Mouse (Mus musculus) intestine, embryonic 14.5 days (tissue): Measurements from ENCODE around the gene Ccdc9. TPM values are rescaled to one million over a fixed set of nuclear protein-coding genes. Genes with fewer than 3 reads are reported as not detected.

Experiments
- ATAC-seq: fragments of 200-750 bp; cut with Nextera tagmentation; replicated peaks from 2 replicates; pipeline ENCODE4 v1.8.0; 2017; ENCODE audit warnings: low read depth, moderate number of reproducible peaks, moderate TSS enrichment, moderate library complexity; ENCODE audit not compliant: low FRiP score, low TSS enrichment
- DNase-seq: peaks from one replicate; pipeline ENCODE4 v3.0.0-alpha.2; 2018; ENCODE audit warnings: low spot score
- H3K27ac ChIP-seq: fragments of 300-500 bp; sonication (generic); 2 replicates; pipeline ENCODE4 v1.5.1; 2014; ENCODE audit warnings: low read depth, mild to moderate bottlenecking, control low read depth
- H3K27me3 ChIP-seq: fragments of 300-500 bp; sonication (generic); replicated peaks from 2 replicates; pipeline ENCODE4 v1.6.1; 2014; ENCODE audit warnings: low read length, control low read depth; ENCODE audit not compliant: control insufficient read depth, insufficient read depth
- H3K36me3 ChIP-seq: fragments of 300-500 bp; sonication (generic); 2 replicates; pipeline ENCODE4 v1.6.1; 2014; ENCODE audit warnings: low read length, control low read depth; ENCODE audit not compliant: control insufficient read depth, insufficient read depth
- H3K4me1 ChIP-seq: fragments of 300-500 bp; sonication (generic); replicated peaks from 2 replicates; pipeline ENCODE4 v1.6.1; 2014; ENCODE audit warnings: low read length, control low read depth, mixed read lengths; ENCODE audit not compliant: control insufficient read depth, insufficient read depth
- H3K4me2 ChIP-seq: fragments of 300-500 bp; sonication (generic); 2 replicates; pipeline ENCODE4 v1.6.1; 2014; ENCODE audit warnings: low read length
- H3K4me3 ChIP-seq: fragments of 300-500 bp; sonication (generic); 2 replicates; pipeline ENCODE4 v1.5.1; 2014; ENCODE audit warnings: low read depth, low read length, control low read depth, mixed read lengths
- H3K9ac ChIP-seq: fragments of 300-500 bp; sonication (generic); 2 replicates; pipeline ENCODE4 v1.6.1; 2014; ENCODE audit warnings: mild to moderate bottlenecking, low read length
- H3K9me3 ChIP-seq: fragments of 300-500 bp; sonication (generic); 2 replicates; pipeline ENCODE4 v1.6.1; 2016; ENCODE audit warnings: low read length, control low read depth; ENCODE audit not compliant: control insufficient read depth
- WGBS: fragments of 180-500 bp; shearing (Covaris S2); extraction: QIAGEN DNeasy Blood & Tissue Kit; methylation state at CpG from one replicate; pipeline ENCODE4 v1.1.7; 2014; 5-methylcytosine and 5-hydroxymethylcytosine counted together
- polyA plus RNA-seq: library from polyadenylated mRNA; unstranded; fragments of >200 nt; fragmentation: Nextera tagmentation; extraction: Ambion mirVana; gene quantifications from 2 replicates; pipeline ENCODE4 v1.2.1, GENCODE M21; 2014

The Ccdc9 gene
- polyA plus RNA-seq, 1 experiment from 2014 or later: 19.0 TPM

DNA sequence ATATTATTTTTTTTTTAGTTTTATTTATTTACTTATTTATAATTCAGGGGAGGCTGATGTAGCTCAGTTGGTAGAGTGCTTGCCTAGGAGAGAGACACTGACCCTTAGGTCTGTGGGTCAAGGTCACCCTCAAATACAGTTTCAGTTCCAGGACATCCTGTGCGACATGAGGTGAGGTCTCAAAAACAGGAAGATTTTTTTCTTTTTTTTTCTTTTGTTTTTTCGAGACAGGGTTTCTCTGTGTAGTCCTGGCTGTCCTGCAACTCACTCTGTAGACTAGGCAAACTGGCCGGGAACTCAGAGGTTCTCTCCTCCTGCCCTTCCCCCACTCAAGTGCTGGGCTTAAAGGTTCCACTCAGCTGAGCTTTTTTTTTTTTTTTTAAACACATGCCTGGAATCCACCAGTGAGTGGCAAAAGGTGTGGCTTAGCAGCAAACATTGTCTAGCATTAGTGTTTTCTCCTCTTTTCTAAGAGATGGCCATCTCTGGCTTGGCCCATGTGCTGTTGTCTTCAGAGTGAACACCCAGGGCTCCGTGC lies 28.7 kb upstream of the Ccdc9 start:
- WGBS: 55% methylated on average over 4 of the region's 4 CpGs
- no peak for DNase-seq
- no peaks in the 10 kb centered on the region for H3K9me3 ChIP-seq
- H3K4me2 ChIP-seq: no peak overlapping the region
- no peak overlapping the region for H3K27ac ChIP-seq
- H3K4me3 ChIP-seq: no peak overlapping the region
- H3K4me1 ChIP-seq: peaks cover 26% of the 10 kb centered on the region
- no peaks in the 10 kb centered on the region for H3K27me3 ChIP-seq
- no peak for ATAC-seq
- H3K9ac ChIP-seq: no peak overlapping the region
- no peaks in the 10 kb centered on the region for H3K36me3 ChIP-seq

DNA sequence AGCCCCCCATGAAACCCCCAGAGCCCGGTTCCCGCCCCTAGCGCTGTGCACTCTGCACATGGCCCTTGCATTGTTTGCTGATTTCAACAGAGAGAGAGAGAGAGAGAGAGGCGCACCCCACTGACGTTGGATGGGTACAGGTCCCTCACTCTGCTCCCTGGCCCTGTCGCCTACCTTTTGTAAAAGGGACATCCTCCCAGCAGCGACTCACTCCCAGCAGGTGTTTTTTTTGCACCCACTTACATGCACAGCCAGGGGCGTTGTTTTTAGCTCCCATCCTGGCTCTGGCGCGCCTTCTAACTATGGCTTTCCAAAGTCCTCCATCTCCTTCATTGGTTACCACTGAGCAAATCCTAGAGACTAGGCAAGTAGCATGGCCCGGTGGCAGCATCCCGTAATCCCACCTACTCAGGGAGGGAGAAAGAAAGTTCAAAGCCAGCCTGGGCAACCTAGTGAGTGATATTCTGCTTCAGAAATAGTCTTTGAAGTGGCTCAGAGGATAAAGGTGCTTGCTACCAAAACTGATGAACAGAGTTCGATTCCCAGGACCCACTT lies 27.7 kb upstream of the Ccdc9 start:
- H3K27ac ChIP-seq: peak overlapping the region; percentile 93
- H3K27me3 ChIP-seq: no peaks in the 10 kb centered on the region
- H3K9ac ChIP-seq: peak overlapping the region; percentile 75
- DNase-seq (no peak), ATAC-seq (no peak; the same call in 1 of the 2 replicates)
- H3K9me3 ChIP-seq: no peaks in the 10 kb centered on the region
- H3K4me2 ChIP-seq: peak overlapping the region; percentile 95
- peak overlapping the region; percentile 62 for H3K4me3 ChIP-seq
- H3K36me3 ChIP-seq: no peaks in the 10 kb centered on the region
- WGBS: 11% methylated on average over 13 of the region's 13 CpGs
- peaks cover 29% of the 10 kb centered on the region for H3K4me1 ChIP-seq

DNA sequence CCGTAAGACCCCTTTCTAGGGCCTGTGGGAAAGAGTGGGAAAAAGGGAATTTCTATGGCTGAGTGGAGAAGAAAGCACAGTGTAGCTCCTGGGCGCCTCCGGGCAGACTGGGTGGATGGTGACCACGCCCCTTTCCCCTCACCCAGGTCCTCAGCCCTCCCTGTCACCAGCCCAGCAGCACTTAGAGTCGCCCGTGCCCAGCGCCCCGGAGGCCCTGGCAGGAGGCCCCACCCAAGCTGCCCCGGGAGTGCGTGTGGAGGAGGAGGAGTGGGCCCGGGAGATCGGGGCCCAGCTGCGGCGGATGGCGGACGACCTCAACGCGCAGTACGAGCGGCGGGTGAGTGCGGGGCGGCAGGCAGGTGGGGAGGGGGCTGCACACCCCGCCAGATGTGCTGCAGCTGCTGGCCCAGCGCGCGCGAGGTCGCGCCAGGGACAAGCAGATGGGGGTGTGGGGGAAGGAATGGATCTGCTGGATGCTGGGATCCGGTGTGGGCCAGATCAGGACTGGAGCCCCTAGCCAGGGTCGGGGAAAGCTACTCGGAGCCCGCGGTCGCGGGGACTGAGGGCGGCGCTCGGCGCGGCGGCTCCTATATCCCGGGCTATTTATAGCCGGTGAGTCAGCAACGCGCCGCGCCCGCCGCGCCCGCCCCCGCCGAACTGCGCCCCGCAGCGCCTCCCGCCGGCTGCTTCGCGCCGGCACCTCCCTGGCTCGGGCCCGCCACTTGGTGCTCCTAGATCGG lies 27.1 kb upstream of the Ccdc9 start:
- peaks cover 29% of the 10 kb centered on the region for H3K4me1 ChIP-seq
- peak overlapping the region; percentile 62 for H3K4me3 ChIP-seq
- peak overlapping the region; percentile 75 for H3K9ac ChIP-seq
- ATAC-seq (peak; percentile 70), DNase-seq (peak; percentile 91)
- WGBS: under 1% methylated on average over 57 of the region's 66 CpGs
- peak overlapping the region; percentile 95 for H3K4me2 ChIP-seq
- H3K36me3 ChIP-seq: no peaks in the 10 kb centered on the region
- H3K9me3 ChIP-seq: no peaks in the 10 kb centered on the region
- no peaks in the 10 kb centered on the region for H3K27me3 ChIP-seq
- H3K27ac ChIP-seq: peak overlapping the region; percentile 93

DNA sequence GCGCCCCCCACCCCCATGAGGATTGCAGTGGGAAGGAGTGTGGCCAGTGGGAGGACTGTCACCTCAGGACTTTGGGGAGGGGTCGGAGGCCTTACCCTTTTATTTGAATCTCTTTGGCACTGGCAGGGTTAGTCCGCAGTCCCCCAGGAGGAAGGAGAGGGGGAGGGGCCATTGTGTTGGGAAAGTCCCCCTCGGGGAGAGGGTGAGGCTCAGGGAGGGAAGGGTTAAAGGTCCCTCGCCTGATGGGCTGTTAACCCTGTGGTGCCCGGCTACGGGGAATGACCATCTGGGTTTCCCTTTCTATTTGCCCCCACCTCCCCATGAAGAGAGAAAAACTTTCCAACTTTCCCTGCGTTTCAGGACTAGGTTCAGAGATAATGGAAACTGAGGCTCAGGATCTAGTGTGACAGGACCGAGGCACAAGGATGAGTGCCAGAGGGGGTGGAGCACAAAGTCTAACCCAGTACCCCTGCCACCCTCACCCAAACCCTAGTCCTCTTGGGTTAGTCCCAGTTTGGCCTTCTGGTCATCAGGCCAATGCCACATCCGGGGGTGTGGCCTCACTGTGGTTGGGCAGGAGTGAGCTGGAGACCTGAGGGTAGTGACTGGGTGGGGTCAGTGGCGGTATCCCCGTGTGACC lies 26.2 kb upstream of the Ccdc9 start:
- peak; percentile 84 for DNase-seq

DNA sequence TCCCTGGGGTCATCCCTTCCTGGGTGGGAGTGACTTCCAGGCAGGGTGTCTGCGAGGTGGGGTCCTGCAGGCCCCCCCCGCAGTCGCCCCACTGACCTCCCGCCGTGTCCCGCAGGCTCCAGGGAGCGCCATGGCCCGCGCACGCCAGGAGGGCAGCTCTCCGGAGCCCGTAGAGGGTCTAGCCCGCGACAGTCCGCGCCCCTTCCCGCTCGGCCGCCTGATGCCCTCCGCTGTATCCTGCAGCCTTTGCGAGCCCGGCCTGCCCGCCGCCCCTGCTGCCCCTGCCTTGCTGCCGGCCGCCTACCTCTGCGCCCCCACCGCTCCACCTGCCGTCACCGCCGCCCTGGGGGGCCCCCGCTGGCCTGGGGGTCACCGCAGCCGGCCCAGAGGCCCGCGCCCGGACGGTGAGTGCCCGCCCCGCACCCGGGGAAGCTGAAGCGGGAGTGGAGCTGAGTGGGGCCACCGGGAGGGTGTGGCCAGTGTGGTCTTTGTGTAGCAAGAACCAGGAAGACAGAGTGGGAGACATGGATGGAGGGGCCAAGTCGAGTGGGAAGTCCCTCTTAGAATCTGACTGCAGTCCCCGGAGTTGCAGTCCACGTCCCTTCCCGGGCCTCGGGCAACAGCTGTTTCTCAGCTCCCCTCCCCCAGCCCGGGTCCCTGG lies 25.5 kb upstream of the Ccdc9 start:
- Histone ChIP-seq H3K4me2 (peak overlapping the region; percentile 95), H3K9me3 (no peaks in the 10 kb centered on the region), H3K4me3 (peak overlapping the region; percentile 62), H3K36me3 (no peaks in the 10 kb centered on the region), H3K27me3 (no peaks in the 10 kb centered on the region), H3K4me1 (peaks cover 29% of the 10 kb centered on the region), H3K9ac (peak overlapping the region; percentile 69), H3K27ac (peak overlapping the region; percentile 93)
- under 1% methylated on average over 49 of the region's 49 CpGs for WGBS
- DNase-seq (peak; percentile 81), ATAC-seq (no peak)

More for the DNA sequence above, 26.2 kb upstream of the Ccdc9 start:
- Histone ChIP-seq H3K9me3 (no peaks in the 10 kb centered on the region), H3K27ac (peak overlapping the region; percentile 93), H3K9ac (peak overlapping the region; percentile 69), H3K36me3 (no peaks in the 10 kb centered on the region), H3K4me2 (peak overlapping the region; percentile 95), H3K4me1 (peaks cover 29% of the 10 kb centered on the region), H3K27me3 (no peaks in the 10 kb centered on the region), H3K4me3 (peak overlapping the region; percentile 62)
- WGBS: 0% methylated on average over 11 of the region's 12 CpGs
- peak; percentile 24; the same call in 1 of the 2 replicates for ATAC-seq

DNA sequence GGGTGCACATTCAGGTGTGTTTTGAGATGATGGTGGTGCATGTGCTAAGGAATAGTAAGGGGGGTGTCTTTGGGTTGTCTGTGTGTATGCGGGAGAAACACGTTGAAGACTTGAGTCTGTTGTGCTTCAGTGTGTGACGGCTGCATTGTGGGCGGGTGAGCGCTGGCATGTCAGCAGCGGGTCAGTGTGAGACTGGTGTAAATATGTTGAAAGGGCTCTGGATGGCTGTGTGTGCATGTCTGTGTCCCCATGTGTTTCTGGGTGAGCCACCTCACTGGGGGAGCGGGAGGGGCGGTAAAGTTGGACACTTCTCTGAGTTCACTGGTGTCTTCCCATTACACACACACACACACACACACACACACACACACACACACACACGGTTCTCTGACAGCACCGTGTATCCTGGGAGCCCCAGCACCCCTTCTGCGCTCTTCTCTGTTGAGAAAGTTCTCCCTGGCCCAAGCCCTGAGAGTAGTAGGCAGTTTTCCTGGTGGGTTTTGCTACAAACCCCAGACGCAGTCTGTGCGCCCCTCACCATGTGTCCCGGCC lies 24.9 kb upstream of the Ccdc9 start:
- Histone ChIP-seq H3K27ac (peak overlapping the region; percentile 93), H3K4me3 (peak overlapping the region; percentile 62), H3K9ac (peak overlapping the region; percentile 69), H3K27me3 (no peaks in the 10 kb centered on the region), H3K4me1 (peaks cover 29% of the 10 kb centered on the region), H3K36me3 (no peaks in the 10 kb centered on the region), H3K9me3 (no peaks in the 10 kb centered on the region), H3K4me2 (peak overlapping the region; percentile 95)
- WGBS: 2% methylated on average over 14 of the region's 14 CpGs
- DNase-seq: peak; percentile 74
- ATAC-seq: no peak

DNA sequence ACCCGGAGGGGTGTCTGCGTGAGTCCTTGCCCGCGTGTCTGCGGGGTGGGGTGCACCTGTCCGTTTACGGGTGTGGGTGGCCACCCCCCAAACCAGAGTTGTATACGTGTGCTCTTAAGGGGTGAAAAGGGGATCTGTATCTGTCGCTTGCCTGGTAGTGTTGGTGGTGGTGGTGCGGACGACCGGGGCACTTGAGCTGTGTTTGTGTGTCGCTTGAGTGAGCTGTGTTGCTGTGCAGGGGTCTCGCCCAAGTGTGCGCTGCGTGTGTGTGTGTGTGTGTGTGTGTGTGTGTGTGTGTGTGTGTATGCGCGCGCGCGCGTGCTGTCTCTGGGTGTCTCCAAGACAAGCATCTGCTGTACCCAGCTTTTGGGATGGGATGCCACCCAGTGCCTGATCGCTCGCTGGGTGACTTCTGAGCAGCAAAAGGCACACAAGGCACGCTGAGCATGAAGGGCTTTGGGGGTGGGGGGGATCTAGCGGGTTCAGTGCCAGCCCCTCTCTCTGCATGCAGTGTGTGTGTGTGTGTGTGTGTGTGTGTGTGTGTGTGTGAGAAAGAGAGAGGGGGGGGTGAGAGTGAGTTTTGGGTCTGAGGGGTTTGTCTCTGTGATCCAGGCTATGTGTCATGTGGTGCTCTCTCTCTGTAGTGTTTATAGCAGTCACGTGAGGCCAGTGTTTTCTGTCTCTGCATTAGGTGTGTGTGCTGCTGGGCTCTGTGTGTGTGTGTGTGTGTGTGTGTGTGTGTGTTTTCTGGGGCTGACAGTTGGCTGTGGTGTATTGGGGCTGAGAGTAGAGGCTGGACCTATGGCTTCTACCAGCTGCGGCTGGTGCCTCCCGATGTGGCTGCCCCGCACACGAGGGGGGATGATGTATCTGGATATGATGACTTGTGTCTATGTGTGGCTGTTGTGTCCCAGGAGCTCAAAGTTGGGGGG lies 24.2 kb upstream of the Ccdc9 start:
- DNase-seq (peak; percentile 63), ATAC-seq (no peak)
- no peaks in the 10 kb centered on the region for H3K36me3 ChIP-seq
- no peaks in the 10 kb centered on the region for H3K9me3 ChIP-seq
- 0% methylated on average over 31 of the region's 31 CpGs for WGBS
- H3K4me1 ChIP-seq: peaks cover 29% of the 10 kb centered on the region
- H3K27me3 ChIP-seq: no peaks in the 10 kb centered on the region
- H3K9ac ChIP-seq: peak overlapping the region; percentile 49; the same call in 1 of the 2 replicates
- peak overlapping the region; percentile 95 for H3K4me2 ChIP-seq
- H3K27ac ChIP-seq: no peak overlapping the region
- peak overlapping the region; percentile 62 for H3K4me3 ChIP-seq
